Mouse (Mus musculus): ENCODE data around the gene Sh3kbp1.

Gene Sh3kbp1

GRCm38 (mm10) chrX:159677585-159678319 lies 50.7 kb downstream of the Sh3kbp1 start:
- ATAC-seq (ENCODE audit: insufficient number of reproducible peaks, low FRiP score, low TSS enrichment): no peak

GRCm38 (mm10) chrX:159678320-159678835 lies 51.3 kb downstream of the Sh3kbp1 start:
- ATAC-seq (ENCODE audit: insufficient number of reproducible peaks, low FRiP score, low TSS enrichment): no peak

DNA sequence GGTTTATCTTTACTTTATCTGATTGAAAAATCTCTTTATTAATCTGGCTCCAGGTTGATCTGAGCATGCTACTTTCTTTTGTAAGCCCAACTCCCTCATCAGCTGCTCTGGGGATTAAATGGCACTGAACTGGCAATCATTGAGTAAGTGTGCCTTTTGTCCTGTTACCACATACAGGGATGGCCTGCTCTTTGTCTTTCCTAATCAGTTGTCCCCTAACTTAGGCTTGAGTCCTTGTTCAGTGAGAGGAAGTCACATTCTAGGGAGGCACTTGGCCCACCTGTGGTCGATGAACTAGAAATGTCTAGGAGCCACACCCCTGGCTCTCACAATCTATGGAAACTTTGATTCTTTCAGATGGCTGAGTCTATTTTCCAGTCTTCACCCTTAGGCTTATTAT lies 58.4 kb downstream of the Sh3kbp1 start:
- no peak for ATAC-seq (ENCODE audit: insufficient number of reproducible peaks, low FRiP score, low TSS enrichment)

GRCm38 (mm10) chrX:159686850-159687249 lies 59.8 kb downstream of the Sh3kbp1 start:
- no peak for ATAC-seq (ENCODE audit: insufficient number of reproducible peaks, low FRiP score, low TSS enrichment)

DNA sequence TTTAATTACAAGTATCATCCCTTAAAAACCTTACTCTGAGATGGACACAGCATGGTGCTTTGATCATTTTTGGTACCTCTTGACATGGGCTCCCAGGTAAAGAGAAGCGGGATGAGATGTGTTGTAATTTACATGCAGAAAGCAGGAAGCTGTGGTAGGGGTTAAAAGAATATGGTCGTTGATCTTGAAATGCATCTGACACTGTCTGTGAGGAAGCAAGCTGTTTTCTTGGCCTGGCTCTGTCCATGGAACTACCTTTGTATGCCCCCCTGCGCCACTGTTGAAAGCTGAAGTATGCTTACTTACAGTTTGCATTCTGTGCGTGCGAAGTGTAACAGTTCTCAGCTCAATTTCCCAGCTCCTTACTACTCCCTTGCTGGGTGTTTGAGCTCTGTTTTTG lies 61.6 kb downstream of the Sh3kbp1 start:
- no peak for ATAC-seq (ENCODE audit: insufficient number of reproducible peaks, low FRiP score, low TSS enrichment)

GRCm38 (mm10) chrX:159689785-159690416 lies 62.8 kb downstream of the Sh3kbp1 start:
- no peak for ATAC-seq (ENCODE audit: insufficient number of reproducible peaks, low FRiP score, low TSS enrichment)

DNA sequence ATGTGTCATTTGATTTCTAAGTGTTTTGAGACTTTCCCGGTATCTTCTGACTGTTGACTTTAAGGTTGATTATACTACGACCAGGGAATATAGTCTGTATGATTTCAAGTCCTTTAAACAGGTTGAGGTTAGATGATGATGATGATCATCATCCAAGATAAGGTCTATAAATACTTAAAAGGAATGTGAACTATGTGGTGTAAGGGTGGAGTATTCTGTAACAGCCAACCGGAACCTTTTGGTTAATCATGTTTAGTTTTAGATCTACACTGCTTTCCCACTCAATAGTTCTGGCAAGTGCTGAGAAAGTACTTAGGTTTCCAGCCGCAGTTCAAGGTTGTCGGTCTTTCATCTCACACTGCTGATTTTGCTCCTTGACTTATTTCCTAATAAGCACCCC lies 66.1 kb downstream of the Sh3kbp1 start:
- no peak for ATAC-seq (ENCODE audit: insufficient number of reproducible peaks, low FRiP score, low TSS enrichment)

DNA sequence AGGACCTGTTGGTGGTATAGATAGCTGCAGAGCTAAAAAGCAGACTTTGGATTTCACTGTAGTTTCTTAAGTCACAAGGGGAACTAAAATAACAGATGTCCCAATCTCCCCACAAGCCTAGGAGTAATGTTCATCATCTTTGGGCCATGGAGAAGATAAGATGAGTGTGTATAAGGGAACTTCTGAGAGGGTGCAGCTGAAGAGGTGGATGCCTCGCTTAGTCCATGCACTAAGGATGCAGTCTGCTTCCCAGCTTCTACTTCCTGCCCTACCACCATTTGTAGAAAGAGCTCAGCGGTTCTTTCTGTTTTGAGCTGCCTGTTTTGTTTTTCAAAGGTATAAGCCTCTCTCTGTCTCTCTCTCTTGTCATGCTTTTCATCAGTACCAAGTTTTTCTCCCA lies 69.5 kb downstream of the Sh3kbp1 start:
- no peak for ATAC-seq (ENCODE audit: insufficient number of reproducible peaks, low FRiP score, low TSS enrichment)

DNA sequence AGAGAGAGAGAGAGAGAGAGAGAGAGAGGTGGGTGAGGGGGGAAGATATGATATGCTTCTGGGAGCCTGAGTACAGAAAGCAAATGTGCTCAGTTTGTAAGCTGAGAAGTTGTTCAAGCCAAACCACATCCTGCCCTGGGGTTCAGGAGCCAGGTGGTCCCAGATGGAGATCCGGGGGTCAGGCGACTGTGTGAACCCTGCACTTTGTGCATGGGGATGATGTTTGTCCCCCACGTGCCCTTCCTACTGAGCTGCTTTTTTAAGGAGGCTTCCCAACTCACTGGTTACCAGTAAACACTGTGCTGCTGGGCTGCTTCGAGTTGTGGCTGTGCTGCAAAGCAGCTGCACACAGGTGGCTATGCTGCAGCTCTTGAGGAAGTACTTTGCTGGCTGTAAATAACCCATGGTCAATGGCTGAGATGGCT lies 70.0 kb downstream of the Sh3kbp1 start:
- ATAC-seq (ENCODE audit: insufficient number of reproducible peaks, low FRiP score, low TSS enrichment): no peak

DNA sequence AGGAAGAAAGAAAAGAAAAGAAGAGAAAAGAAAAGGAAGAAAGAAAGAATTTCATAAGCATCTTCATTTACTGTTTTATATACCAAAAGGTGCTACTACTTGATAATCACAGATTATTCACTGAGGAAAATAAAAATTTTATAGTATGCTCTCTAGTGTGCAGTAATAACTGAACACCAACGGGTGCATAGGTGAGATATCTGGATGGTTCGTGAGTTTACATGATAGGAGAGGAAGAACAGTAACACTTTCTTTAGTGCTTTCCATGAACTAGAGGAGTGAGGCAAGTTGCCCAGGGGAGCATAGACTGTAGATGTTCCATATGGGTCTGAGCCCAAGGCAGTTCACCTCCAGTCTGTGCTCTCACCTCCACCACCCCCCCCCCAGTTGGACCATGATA lies 75.8 kb downstream of the Sh3kbp1 start:
- ATAC-seq (ENCODE audit: insufficient number of reproducible peaks, low FRiP score, low TSS enrichment): no peak

GRCm38 (mm10) chrX:159704381-159705004 lies 77.4 kb downstream of the Sh3kbp1 start:
- no peak for ATAC-seq (ENCODE audit: insufficient number of reproducible peaks, low FRiP score, low TSS enrichment)

GRCm38 (mm10) chrX:159705412-159705811 lies 78.3 kb downstream of the Sh3kbp1 start:
- no peak for ATAC-seq (ENCODE audit: insufficient number of reproducible peaks, low FRiP score, low TSS enrichment)

DNA sequence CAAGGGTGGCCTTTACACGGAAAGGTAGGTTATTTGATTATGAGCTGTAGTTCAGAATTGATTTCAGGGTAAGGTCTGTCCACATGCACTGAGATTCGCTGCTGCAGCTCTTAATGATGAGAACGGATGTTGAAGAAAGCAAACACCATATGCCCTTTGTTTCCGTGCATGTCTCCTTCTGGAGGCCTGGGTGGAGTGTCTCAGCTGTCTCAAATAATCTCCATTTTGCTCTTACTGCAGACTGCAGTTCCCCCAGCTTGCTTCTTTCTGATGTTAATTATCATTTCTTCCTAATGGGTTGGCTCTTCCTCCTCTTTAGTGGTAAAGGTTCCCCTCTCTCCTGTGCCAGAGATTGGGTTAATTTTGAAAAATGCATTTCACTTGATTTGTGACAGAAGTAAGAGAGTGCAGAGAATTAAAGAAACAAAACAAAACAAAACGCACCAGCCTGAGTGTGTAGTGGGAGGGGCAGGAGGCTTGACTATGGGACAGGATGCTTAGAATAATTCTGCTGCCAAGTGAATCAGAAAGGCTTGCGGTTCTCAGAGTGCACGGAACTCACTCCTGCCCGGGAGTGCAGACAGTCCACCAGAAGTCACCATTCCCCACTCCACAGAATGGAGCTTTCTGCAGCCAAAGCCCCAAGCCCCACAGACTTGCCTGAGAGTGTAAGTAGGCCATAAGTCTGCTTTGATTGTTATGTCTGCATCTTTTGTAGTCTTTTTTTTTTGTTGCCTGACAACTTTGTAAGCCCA lies 81.2 kb downstream of the Sh3kbp1 start:
- no peak for ATAC-seq (ENCODE audit: insufficient number of reproducible peaks, low FRiP score, low TSS enrichment)

DNA sequence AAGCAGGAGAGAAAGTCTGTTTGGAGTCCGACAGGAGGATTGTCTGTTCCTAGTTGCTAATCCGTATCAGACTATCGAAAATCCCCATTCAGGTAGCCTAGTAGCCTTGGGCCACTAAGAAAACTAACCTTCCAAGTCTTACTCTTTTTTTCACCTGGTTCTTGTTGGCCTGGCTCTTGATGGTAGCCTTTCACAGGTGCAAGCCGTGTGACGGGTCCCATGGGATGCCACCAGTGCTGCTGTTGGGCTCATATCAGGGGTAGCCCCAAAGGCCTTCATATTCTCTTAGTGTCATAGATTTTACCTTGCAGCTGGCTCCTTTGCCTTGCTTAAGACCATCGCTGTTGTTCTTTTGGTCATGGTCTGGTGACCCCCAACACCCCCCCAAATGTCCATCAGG lies 82.2 kb downstream of the Sh3kbp1 start:
- ATAC-seq (ENCODE audit: insufficient number of reproducible peaks, low FRiP score, low TSS enrichment): no peak

DNA sequence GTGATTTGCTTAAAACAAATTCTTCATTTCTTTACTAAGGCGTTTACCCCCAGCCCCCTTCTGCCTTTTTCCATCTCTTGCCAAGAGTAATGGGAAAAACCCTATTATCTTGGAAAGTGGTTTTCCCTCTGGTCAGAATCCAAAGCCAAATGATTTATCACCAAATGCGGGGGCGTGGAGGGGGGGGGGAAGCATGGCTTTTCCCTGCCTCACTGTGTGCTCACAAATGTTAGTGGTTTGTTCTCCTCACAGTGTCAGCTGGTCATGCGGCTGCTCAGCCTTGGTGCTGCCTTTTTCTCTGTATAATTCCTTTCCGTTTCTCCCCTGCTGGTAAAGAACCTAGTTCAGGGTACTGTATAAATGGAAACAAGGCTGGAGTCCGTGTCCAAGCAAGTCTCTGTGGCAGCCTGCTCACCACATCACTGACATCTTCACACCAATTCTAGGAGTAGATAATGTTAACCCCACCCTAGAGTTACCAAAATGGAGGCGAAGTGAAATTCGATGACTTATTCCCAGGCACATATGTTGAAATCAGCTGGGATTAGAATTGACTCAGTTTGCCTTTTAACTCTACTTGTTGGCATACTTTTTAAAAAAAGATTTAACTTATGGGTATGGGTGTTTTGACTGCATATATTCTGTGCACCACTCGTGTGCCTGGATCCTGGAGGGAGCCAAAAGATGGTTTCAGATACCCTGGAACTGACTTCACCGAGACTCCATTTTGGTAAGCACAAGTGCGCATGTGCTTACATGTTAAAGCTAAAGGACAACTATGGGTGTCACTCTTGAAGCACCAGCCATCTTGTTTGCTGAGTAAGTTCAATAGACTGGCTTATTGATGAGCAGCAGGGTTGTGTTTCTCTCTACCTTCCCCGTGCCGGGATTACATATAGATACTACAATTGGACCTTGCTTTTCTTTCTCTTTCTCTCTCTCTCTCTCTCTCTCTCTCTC lies 84.3 kb downstream of the Sh3kbp1 start:
- ATAC-seq (ENCODE audit: insufficient number of reproducible peaks, low FRiP score, low TSS enrichment): no peak

DNA sequence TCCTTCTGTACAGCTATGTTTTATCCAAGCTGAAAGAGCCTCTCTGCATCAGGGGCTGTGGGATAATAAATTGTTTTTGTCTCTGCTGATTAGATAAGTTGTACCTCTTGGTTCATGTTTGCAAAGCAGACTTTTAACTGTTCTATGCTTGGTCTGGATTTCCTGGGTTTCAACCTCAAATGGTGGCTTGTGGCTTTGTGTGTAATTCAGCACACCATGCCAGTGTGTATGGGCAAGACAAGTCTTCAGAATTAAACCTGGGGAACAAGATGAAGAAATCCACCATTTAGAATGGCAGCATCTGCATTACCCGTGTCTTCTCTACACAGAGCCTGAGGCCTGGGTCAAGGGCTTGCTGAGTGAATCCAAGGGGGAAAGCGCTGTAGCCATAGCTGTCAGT lies 86.1 kb downstream of the Sh3kbp1 start:
- no peak for ATAC-seq (ENCODE audit: insufficient number of reproducible peaks, low FRiP score, low TSS enrichment)

DNA sequence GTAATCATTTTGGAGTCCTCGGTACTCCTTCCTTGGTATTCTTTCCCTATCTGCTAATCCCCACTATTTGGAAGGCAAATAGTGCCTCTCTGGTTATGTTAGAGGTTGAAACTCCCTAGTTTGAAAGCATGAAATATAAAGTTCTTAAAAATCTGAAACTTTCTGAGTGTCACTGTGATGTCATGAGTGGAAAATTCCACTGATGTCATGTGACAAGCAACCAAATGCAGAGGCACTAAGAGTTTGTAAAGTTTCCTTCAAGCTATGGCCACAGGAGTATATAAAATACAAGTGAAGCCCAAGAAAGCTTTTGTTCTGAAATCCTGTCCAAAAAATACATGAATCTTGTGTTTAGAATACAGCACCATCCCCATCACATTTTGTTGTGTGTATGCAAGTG lies 94.3 kb downstream of the Sh3kbp1 start:
- ATAC-seq (ENCODE audit: insufficient number of reproducible peaks, low FRiP score, low TSS enrichment): no peak

GRCm38 (mm10) chrX:159731421-159731820 lies 104.3 kb downstream of the Sh3kbp1 start:
- ATAC-seq (ENCODE audit: insufficient number of reproducible peaks, low FRiP score, low TSS enrichment): no peak

DNA sequence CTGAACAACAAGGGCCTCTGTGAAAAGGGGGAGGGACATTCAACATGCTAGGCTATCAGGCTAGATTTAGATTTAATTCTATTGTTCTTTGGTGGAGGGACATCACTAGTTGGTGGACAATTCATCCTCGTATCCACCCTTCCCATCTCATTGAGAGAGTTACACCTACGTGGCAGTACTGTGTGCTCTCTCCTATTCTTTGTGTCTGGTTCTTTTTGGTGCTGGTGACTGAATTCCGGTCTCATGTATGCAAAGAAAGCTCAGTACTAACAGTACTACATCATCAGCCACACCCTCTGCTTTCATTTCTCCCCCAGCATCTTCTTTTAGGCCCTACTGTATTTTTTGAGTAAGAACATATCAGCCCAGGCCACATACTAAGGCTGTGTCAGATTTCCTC lies 105.8 kb downstream of the Sh3kbp1 start:
- ATAC-seq (ENCODE audit: insufficient number of reproducible peaks, low FRiP score, low TSS enrichment): no peak

DNA sequence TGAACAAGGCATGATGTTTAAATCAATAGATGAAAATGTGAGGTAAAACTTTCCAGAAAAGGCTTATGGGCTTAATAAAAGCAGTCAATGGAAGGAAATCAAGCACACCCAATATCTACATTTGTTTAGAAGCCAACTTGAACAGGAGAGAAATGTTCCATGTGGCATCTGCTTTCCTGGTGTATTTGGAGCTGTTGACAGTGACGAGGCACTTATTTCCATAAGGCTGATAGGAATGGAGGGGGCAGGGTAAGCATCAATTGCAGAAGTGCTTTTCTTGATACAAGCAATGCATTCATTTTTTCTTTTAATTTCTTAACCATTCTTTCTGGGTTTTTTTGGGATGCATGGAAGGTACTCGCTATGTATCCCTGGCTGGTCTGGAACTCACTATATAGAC lies 106.9 kb downstream of the Sh3kbp1 start:
- ATAC-seq (ENCODE audit: insufficient number of reproducible peaks, low FRiP score, low TSS enrichment): no peak
